Mouse (Mus musculus): ENCODE data around the gene Thrb. TPM values are rescaled to one million over a fixed set of nuclear protein-coding genes. Genes with fewer than 3 reads are reported as not detected.

Gene Thrb
- total RNA-seq, 2 experiments from 2014 or later = 7.3 to 8.4 TPM

DNA sequence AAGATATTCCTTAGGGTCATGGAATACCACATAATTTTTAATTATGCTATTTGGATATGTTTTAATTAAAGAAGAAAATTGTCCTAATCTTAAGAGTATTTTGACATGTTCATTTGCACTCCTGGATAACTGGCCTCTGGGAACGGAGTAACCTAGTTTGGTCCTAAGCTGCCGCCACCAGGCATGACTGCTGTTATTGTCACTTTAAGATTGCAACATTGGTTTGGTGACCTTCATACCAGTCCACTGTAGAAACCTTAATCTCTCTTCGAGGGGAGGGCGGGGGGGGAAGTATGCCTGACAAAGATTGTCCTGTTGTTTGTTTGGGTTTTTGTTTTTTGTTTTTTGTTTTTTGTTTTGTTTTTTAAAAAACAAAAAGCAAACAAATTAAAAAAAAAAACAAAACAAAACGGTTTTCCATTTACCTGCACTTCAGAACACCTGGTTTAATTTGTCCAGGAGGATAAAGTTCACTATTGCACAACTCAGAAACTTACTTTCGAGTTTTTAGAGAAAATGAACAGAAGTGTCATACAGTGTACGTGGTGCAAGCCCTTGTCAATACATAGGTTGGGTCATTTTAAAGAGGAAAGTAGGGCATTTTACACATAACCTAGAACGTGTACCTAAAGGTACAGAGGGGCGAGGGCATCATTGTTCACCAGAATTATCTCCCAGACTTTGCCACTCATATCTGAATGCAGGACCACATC, 38.0 kb downstream of the Thrb start:
- DNase-seq = no peak
- intact Hi-C loops (cut with DNase I; ENCODE audit: low total_unique reads) = no loop called here

- DNase-seq = no peak
- intact Hi-C loops (cut with DNase I; ENCODE audit: low total_unique reads) = no loop called here
Measured at GRCm38 (mm10) chr14:17700228-17700627, 40.2 kb downstream of the Thrb start.

DNA sequence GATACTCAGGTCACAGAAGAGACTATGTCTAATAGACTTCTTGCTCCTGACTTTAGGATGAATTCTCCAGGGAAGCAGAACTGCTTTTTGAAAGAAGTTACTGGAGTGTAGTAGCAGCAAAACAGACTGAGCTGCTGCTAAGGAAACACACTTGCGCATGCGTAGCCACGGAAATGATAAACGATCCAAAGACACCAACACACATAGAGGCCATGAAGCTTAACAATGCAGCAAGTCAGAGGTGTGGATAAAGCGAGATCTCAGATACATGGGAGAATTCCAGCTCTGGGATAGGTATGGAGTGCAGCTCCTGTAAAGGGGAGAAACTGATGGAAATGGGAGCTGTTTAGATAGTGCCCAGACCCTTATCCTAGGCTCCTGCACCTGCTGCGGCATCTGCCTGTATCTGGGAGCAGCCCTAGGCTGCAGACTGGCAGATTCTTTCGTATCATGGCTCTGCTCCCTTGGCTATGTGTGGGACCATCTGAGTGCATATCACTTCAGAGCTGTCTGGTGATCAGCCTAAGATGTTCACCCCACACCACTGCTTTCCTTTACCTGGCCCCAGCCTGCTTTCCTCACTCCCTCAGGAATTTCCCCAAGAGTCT, 53.3 kb downstream of the Thrb start:
- DNase-seq = no peak
- intact Hi-C loops (cut with DNase I; ENCODE audit: low total_unique reads) = no loop called here

DNA sequence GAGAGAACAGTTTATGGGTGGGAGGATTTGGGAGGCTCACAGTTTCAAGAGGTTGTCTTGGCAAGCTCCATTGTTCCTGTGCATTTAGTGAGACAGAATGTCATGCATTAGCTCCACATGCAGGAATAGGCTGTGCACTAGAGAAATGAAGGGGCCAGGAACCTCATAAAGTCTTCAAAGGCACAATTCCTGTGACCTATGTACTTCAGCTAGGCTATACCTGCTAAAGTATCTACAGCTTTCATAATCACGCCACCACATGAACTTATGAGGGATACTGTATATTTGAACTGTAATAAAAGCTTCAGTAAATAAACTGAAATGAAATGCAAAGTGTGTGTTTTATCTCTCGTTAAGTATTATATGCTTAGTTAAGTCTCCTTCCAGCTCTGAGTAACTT, 59.4 kb downstream of the Thrb start:
- intact Hi-C loops (cut with DNase I; ENCODE audit: low total_unique reads) = no loop called here
- DNase-seq = no peak

DNA sequence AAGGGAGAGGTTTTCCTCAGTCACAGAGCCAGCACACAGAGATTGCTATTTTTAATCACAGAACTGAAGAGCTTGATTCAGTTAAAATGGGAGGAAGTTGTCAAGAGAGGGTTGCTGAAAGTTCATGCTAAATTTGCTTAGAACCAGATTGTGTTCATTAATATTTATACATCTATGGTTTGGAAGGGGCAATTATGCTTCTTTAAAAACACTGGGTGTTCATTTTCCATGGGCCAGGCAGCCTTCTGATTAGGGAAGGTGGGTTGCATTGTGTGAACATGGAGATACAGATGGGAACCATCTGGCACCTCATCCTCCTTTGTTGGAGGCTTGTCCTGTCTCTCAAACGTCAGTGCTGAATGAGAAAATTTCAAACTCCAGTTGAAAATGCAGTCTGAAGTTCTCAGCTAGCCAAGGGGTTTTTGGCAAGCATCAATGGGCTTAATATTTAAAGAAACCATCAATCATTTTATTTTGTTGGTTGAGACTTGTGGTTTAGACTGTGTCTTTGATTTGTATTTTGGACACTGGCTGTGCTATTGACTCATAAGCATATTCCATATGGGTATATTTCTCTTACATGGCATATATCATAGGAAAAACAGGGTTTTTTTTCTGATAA, 62.9 kb downstream of the Thrb start:
- intact Hi-C loops (cut with DNase I; ENCODE audit: low total_unique reads) = no loop called here
- DNase-seq = no peak

DNA sequence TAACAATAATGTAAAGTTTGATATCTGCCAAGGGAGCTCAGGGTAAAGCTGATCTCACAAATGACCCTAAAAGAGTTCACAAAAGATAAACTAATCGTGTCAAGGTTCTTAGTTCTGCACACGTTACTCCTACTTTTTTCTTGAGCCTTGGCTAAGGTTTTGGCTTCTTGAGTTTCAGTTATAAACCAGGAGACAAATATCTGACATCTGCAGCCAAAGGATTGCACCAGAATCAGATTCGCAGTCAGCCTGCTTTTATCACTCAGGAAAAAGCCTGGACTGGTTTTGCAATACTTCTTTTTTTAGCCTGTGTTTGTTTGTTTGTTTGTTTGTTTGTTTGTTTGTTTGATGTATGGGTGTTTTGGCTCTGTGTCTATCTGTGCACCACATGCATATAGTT, 64.5 kb downstream of the Thrb start:
- DNase-seq = no peak
- intact Hi-C loops (cut with DNase I; ENCODE audit: low total_unique reads) = no loop called here

- DNase-seq = no peak
- intact Hi-C loops (cut with DNase I; ENCODE audit: low total_unique reads) = no loop called here
Measured at GRCm38 (mm10) chr14:17726906-17727305, 66.8 kb downstream of the Thrb start.

DNA sequence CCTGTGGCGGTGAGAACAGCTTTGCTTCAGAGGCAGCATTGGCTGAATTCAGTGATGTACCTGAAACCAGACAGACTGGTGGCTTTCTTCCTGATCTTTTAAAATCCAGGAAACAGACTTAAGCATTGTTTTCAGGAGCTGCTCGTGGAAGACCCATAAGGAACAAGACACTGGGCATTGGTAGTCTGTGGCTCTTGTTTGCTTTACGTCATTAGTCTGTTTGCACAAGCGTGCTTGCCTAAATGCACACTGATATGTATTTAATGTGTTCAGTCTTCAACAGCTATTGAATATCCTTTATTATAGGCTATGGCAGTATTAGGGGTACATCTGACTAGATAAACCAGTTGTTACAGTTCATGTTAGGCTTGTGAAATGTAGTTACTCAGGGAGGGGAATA, 67.8 kb downstream of the Thrb start:
- no peak for DNase-seq
- intact Hi-C loops (cut with DNase I; ENCODE audit: low total_unique reads) = no loop called here

- DNase-seq = no peak
- intact Hi-C loops (cut with DNase I; ENCODE audit: low total_unique reads) = no loop called here
Measured at GRCm38 (mm10) chr14:17728889-17729288, 68.8 kb downstream of the Thrb start.

- DNase-seq = no peak
- intact Hi-C loops (cut with DNase I; ENCODE audit: low total_unique reads) = no loop called here
Measured at GRCm38 (mm10) chr14:17731020-17731419, 71.0 kb downstream of the Thrb start.

DNA sequence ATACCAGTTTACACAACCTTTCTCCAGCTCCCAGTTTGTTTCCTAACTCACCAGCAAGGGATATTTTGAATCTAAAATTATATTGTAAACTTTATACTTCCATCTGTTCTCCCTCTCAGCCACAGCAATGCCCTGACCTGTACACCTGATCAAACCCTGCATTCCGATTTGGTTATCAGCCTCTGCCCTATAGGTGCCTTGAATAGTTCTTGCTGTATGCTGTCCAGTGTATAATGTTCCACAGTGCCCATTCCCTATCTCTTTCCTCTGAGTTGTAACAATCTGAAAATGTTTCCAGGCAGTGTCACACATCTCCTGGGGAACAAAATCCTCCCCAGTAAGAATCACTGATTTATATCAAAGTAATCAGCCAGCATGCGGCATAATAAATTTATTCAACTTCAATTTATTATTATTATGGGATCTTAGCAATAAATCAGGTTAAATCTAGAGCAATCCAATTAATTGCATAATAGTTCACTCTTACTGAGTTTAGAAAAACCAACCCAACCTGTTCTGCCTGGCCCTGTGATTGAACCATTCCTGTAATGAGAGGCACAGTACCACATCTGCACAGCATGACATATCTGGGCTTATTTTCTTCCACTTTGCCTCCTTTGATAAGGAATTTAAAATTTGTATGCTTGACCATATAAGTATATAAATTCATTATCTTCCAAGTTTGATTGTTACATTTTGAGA, 73.2 kb downstream of the Thrb start:
- intact Hi-C loops (cut with DNase I; ENCODE audit: low total_unique reads) = no loop called here

DNA sequence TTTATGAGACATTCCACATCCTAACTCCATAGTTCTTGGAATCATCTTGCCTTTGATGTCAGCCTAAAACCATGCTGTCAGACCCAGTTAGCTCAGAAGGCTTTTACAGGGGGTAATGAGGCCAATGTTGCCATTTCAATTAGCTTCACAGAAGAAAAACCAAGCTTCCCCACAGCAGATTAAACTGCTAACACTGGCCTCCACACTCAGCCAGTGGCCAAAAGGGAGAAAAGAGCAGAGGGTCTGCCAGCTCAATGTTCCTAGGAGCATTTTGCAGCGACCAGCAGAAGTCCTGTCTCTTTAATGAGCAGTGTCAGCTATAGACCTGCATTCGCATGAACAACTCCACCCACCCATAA, 73.7 kb downstream of the Thrb start:
- no peak for DNase-seq
- intact Hi-C loops (cut with DNase I; ENCODE audit: low total_unique reads) = no loop called here

More for the DNA sequence above, 73.2 kb downstream of the Thrb start:
- DNase-seq = no peak

GRCm38 (mm10) chr14:17735440-17735839, 75.4 kb downstream of the Thrb start:
- intact Hi-C loops (cut with DNase I; ENCODE audit: low total_unique reads) = no loop called here
- DNase-seq = no peak

DNA sequence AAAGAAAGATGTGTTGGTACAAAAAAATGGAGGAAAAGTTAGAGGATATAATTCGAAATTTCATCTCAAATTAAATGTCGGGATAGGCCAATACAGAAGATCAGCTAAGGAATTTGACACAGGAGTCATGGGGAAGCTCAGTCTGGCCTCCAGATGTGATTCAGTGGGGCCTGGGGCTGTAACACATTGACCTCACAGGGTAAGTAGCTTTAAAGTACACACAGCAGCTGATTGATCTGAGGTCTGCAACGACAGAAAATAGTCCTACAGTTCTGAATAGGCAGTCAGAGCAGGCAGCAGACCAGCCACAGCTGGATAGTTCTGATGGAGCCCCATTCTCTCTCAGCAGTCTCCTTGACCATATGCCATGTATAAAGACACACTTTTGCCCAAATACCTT, 80.8 kb downstream of the Thrb start:
- intact Hi-C loops (cut with DNase I; ENCODE audit: low total_unique reads) = no loop called here
- DNase-seq = no peak

GRCm38 (mm10) chr14:17742264-17742663, 82.2 kb downstream of the Thrb start:
- DNase-seq = no peak
- intact Hi-C loops (cut with DNase I; ENCODE audit: low total_unique reads) = no loop called here

DNA sequence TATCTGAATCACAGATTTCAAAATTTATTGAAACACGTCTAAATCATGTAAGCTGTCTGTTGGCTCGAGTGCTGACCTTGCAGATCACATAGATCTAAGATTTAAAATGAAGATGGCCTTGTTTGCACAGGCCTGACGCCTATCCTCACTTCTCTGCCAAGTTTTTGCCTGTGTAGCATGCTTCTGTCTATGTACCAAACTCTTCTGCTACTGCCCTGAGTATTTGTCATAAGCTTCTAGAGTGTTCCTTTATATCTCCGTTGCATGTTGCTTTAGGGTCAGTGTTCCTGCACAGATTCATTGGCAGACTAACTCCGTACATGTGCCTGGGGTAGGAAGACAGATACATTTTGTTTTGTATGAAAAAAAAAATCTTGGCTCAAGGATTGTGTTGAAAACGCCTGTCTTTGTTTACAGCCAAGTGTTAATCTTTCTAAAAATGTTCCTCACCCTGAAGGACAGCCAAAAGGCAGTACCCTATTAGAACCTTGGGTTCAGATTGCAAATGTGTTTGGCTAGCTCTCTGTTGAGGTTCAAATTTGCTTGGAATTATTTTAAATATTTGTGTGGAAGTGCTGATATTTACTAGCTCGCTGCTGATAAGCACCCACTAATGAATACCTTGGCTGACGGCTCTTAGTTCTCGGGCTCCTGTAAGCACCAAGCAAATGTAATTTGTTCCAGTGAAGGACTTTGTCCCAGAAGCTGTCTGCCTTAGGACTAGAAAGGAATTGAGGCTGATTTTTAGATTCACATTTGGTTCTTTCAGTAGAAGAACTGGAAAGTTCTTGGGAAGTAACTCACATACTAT, 83.0 kb downstream of the Thrb start:
- DNase-seq = no peak
- intact Hi-C loops (cut with DNase I; ENCODE audit: low total_unique reads) = no loop called here

DNA sequence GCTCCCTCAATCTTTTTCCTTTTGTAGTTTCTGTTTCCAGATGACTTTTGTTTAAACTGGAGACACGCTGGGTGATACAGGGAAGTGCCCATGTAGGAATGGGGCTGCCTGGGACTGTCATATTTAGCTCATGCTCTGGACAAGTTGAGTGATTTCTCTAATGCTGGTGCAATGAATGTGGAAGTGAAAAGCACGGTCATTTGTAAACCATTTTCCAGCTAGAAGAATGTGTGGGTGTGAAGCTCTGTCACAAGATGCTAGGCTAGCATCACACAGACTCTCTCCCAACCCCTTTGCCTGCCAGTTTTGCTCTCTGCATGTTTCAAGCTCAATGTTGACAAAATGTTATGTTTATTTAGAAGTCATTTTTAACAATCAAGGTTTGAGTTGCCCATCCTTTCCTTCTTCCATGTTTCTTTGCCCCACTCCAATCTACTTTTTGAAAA, 83.7 kb downstream of the Thrb start:
- intact Hi-C loops (cut with DNase I; ENCODE audit: low total_unique reads) = no loop called here
- DNase-seq = no peak

DNA sequence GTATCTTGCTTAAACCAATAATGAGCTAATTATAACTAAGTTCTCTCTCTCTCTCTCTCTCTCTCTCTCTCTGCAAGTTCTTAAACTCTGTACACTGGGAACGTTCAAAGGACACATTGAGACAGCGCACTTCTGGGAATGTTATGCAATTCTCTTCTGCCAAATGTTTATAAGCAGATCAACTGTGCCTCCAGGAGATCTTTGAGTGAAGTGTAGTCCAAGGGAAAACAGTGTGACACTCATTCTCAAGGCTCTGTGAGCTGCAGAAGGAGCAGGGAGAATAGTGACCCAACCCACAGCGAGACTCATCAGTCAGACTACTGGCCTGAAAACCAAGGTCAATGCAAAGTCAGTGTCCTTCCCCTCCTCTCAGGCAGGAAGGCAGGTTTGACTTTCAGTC, 87.9 kb downstream of the Thrb start:
- intact Hi-C loops (cut with DNase I; ENCODE audit: low total_unique reads) = no loop called here
- no peak for DNase-seq

DNA sequence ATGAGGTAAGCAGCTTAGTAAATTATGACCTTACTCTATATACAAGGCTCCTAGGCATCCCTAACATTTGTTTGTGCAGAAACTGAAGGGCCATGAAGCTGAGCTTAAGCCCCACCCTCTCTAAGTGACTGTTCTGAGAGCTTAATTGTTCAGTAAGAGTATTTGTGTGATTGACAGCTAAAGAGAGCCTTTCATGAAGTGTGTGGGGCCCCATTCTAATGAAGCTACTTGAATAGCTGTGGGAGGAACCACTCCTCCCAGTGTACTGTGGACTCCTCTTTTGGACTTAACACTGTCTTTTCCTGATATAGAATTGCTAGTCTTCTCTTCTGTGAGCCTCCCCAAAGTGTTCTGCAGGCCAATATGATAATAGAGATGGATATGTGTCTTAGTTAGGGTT, 88.9 kb downstream of the Thrb start:
- intact Hi-C loops (cut with DNase I; ENCODE audit: low total_unique reads) = no loop called here

GRCm38 (mm10) chr14:17751911-17752310, 91.8 kb downstream of the Thrb start:
- intact Hi-C loops (cut with DNase I; ENCODE audit: low total_unique reads) = no loop called here

More for the DNA sequence above, 88.9 kb downstream of the Thrb start:
- no peak for DNase-seq

More at GRCm38 (mm10) chr14:17751911-17752310, 91.8 kb downstream of the Thrb start:
- no peak for DNase-seq

Data from gastrocnemius, postnatal 14 days (tissue).